Mouse (Mus musculus) forebrain, embryonic 16.5 days (tissue): ENCODE measurements at regions not wholly inside any gene's neighbourhood (a gene's known extent, or its start where the extent isn't known, plus 50 kb on each side); places are given as distances from the start of the nearest gene placed in this dataset.
A peak's percentile ranks its signal among the peaks of the same experiment; 100 is the strongest.

ENCODE experiments used
- ATAC-seq: fragments of 200-750 bp; cut with Nextera tagmentation; 2 replicates; pipeline ENCODE4 v1.8.0; 2017; ENCODE audit warnings: mild to moderate bottlenecking, moderate library complexity
- H3K27ac ChIP-seq: fragments of 300-500 bp; sonication (generic); 2 replicates; pipeline ENCODE4 v1.5.1; 2014; ENCODE audit warnings: low read length, control low read depth
- H3K27me3 ChIP-seq: fragments of 300-500 bp; sonication (generic); replicated peaks from 2 replicates; pipeline ENCODE4 v1.6.1; 2014; ENCODE audit warnings: low read length; ENCODE audit not compliant: control insufficient read depth, insufficient read depth
- H3K36me3 ChIP-seq: fragments of 300-500 bp; sonication (generic); 2 replicates; pipeline ENCODE4 v1.6.1; 2014; ENCODE audit not compliant: control insufficient read depth, insufficient read depth
- H3K4me1 ChIP-seq: fragments of 300-500 bp; sonication (generic); replicated peaks from 2 replicates; pipeline ENCODE4 v1.6.1; 2014; ENCODE audit warnings: low read length; ENCODE audit not compliant: control insufficient read depth, insufficient read depth
- H3K4me2 ChIP-seq: fragments of 300-500 bp; sonication (generic); 2 replicates; pipeline ENCODE4 v1.6.1; 2014; ENCODE audit warnings: mild to moderate bottlenecking, low read length, control low read depth
- H3K4me3 ChIP-seq: fragments of 300-500 bp; sonication (generic); replicated peaks from 2 replicates; pipeline ENCODE4 v1.5.1; 2014; ENCODE audit warnings: mild to moderate bottlenecking, low read length, control low read depth
- H3K9ac ChIP-seq: fragments of 300-500 bp; sonication (generic); replicated peaks from 2 replicates; pipeline ENCODE4 v1.6.1; 2014; ENCODE audit warnings: low read depth, low read length, control low read depth
- H3K9me3 ChIP-seq: fragments of 300-500 bp; sonication (generic); 2 replicates; pipeline ENCODE4 v1.6.1; 2016; ENCODE audit warnings: low read length; ENCODE audit not compliant: control insufficient read depth
- WGBS: fragments of 180-500 bp; shearing (Covaris S2); extraction: QIAGEN DNeasy Blood & Tissue Kit; methylation state at CpG from one replicate; pipeline ENCODE4 v1.1.7; 2014; 5-methylcytosine and 5-hydroxymethylcytosine counted together

GRCm38 (mm10) chr15:39998063-39998462, 136.1 kb upstream of the 9330182O14Rik start:
- Histone ChIP-seq H3K27ac (no peak overlapping the region), H3K4me3 (no peak overlapping the region), H3K9me3 (no peaks in the 10 kb centered on the region), H3K9ac (no peak overlapping the region), H3K36me3 (no peaks in the 10 kb centered on the region), H3K4me2 (no peak overlapping the region), H3K4me1 (no peaks in the 10 kb centered on the region), H3K27me3 (no peaks in the 10 kb centered on the region)
- no peak for ATAC-seq
- WGBS = 76% methylated on average over 5 of the region's 5 CpGs

GRCm38 (mm10) chr15:40000022-40000421, 134.1 kb upstream of the 9330182O14Rik start:
- no peaks in the 10 kb centered on the region for H3K27me3 ChIP-seq
- H3K36me3 ChIP-seq = no peaks in the 10 kb centered on the region
- no peak overlapping the region for H3K27ac ChIP-seq
- H3K4me3 ChIP-seq = no peak overlapping the region
- no peaks in the 10 kb centered on the region for H3K9me3 ChIP-seq
- H3K4me2 ChIP-seq = no peak overlapping the region
- no peaks in the 10 kb centered on the region for H3K4me1 ChIP-seq
- H3K9ac ChIP-seq = no peak overlapping the region
- 78% methylated on average over 5 of the region's 5 CpGs for WGBS
- ATAC-seq = no peak

DNA sequence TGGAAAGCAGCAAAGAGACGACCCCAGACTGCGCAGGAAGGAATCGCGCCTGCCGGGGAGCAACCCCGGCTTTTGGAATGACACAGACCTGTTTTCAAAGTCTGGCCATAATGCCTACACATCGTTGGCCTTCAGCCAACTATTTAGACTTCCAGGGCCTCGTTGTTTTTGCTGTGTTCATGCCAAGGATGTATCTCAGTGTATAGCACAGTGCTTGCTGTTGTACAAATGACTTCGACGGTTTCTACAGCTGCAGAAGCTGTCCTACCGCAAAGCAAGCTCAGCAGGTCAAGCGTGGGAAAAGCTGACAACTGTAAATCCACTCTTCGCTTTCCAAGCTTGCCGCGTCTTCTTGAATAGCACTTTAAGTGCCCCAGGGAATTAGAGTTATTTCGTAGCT, 129.1 kb upstream of the 9330182O14Rik start:
- ATAC-seq = no peak
- H3K27ac ChIP-seq = no peak overlapping the region
- no peaks in the 10 kb centered on the region for H3K36me3 ChIP-seq
- no peaks in the 10 kb centered on the region for H3K27me3 ChIP-seq
- H3K9me3 ChIP-seq = no peaks in the 10 kb centered on the region
- no peak overlapping the region for H3K9ac ChIP-seq
- no peak overlapping the region for H3K4me3 ChIP-seq
- H3K4me2 ChIP-seq = no peak overlapping the region
- WGBS = 72% methylated on average over 16 of the region's 16 CpGs
- H3K4me1 ChIP-seq = no peaks in the 10 kb centered on the region

DNA sequence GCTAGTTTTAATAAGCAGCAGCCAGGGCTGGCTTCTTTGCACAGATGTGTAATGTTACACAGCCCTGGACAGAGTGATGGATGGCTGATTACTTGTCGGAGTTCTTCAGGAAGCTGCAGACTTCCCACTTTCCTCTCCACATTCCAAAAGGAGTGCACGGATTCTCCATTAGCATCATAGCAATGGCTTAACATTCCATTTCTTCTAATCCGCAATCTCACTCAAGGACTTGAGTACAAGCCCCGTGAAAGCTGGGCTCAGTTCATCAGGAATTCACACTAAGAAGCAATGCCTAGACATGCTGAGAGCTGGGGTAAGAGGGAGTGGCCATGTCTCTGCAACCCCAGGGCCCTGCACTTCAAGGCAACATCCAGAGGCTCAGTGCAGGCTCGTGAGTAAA, 126.3 kb upstream of the 9330182O14Rik start:
- ATAC-seq = no peak
- no peaks in the 10 kb centered on the region for H3K36me3 ChIP-seq
- no peaks in the 10 kb centered on the region for H3K27me3 ChIP-seq
- H3K4me3 ChIP-seq = no peak overlapping the region
- H3K9ac ChIP-seq = no peak overlapping the region
- H3K4me1 ChIP-seq = no peaks in the 10 kb centered on the region
- H3K4me2 ChIP-seq = no peak overlapping the region
- H3K9me3 ChIP-seq = no peaks in the 10 kb centered on the region
- no peak overlapping the region for H3K27ac ChIP-seq
- WGBS = 11% methylated on average over 5 of the region's 5 CpGs

DNA sequence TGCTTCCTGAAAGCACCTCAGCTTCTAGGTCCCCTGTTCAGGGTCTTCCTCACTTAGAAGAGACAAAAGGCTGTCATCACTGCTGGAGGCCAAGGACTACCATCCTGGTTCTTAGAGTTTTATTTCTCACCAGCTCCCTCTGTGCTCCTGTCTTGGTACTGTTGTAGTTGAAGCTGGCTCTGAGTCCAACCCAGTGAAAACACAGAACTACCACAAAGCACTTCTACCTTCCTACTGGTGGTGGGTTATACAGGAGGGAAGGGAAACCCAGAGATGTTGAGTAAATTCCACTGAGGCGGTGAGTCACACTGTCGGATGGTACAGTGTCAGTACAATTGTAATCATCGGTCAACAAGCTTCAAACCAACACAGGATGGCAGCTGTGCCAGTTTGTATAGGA, 120.3 kb upstream of the 9330182O14Rik start:
- no peak overlapping the region for H3K27ac ChIP-seq
- no peaks in the 10 kb centered on the region for H3K36me3 ChIP-seq
- H3K4me2 ChIP-seq = no peak overlapping the region
- no peaks in the 10 kb centered on the region for H3K27me3 ChIP-seq
- peaks cover 12% of the 10 kb centered on the region for H3K4me1 ChIP-seq
- no peaks in the 10 kb centered on the region for H3K9me3 ChIP-seq
- H3K4me3 ChIP-seq = no peak overlapping the region
- no peak for ATAC-seq
- WGBS = 95% methylated on average over 3 of the region's 3 CpGs
- H3K9ac ChIP-seq = no peak overlapping the region

DNA sequence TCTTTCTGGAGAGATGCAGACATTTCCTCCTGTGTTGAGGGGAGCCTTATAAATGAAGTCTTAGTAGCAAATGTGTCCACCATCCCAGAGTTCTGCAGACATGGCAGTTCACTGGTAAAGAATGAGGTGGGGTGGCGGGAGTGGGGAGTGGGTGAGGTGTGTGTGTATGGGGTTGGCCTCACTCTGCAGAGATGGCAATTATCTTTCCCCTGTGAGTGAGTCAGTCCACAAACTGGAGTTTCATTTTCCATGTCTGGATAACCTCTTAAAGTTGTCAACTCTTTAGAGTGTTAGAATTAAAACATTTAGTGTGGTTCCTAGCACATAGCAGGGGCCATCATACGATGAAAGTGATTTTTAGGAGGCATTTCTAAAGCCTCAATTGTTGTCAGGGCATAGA, 117.1 kb upstream of the 9330182O14Rik start:
- H3K9ac ChIP-seq = no peak overlapping the region
- H3K27ac ChIP-seq = no peak overlapping the region
- no peak overlapping the region for H3K4me2 ChIP-seq
- no peaks in the 10 kb centered on the region for H3K27me3 ChIP-seq
- no peak overlapping the region for H3K4me3 ChIP-seq
- 83% methylated on average over 2 of the region's 2 CpGs for WGBS
- ATAC-seq = no peak
- H3K9me3 ChIP-seq = no peaks in the 10 kb centered on the region
- H3K36me3 ChIP-seq = no peaks in the 10 kb centered on the region
- H3K4me1 ChIP-seq = peaks cover 13% of the 10 kb centered on the region

GRCm38 (mm10) chr15:40017597-40017996, 116.6 kb upstream of the 9330182O14Rik start:
- ATAC-seq = no peak
- Histone ChIP-seq H3K4me2 (peak overlapping the region; percentile 20), H3K27ac (no peak overlapping the region), H3K9ac (no peak overlapping the region), H3K4me1 (peaks cover 13% of the 10 kb centered on the region), H3K27me3 (no peaks in the 10 kb centered on the region), H3K9me3 (no peaks in the 10 kb centered on the region), H3K4me3 (no peak overlapping the region), H3K36me3 (no peaks in the 10 kb centered on the region)
- WGBS = 11% methylated on average over 6 of the region's 6 CpGs

- Histone ChIP-seq H3K4me2 (peak overlapping the region; percentile 20), H3K27ac (no peak overlapping the region), H3K27me3 (no peaks in the 10 kb centered on the region), H3K9me3 (no peaks in the 10 kb centered on the region), H3K36me3 (no peaks in the 10 kb centered on the region), H3K4me1 (peaks cover 13% of the 10 kb centered on the region), H3K9ac (no peak overlapping the region), H3K4me3 (no peak overlapping the region)
- ATAC-seq = peak; percentile 26
- 8% methylated on average over 12 of the region's 12 CpGs for WGBS
Observed at GRCm38 (mm10) chr15:40018047-40018791, 115.9 kb upstream of the 9330182O14Rik start.

- Histone ChIP-seq H3K36me3 (no peaks in the 10 kb centered on the region), H3K27me3 (no peaks in the 10 kb centered on the region), H3K4me3 (no peak overlapping the region), H3K27ac (no peak overlapping the region), H3K4me1 (peaks cover 13% of the 10 kb centered on the region), H3K9ac (no peak overlapping the region), H3K9me3 (no peaks in the 10 kb centered on the region), H3K4me2 (no peak overlapping the region)
- WGBS = 21% methylated on average over 8 of the region's 8 CpGs
- peak; percentile 73 for ATAC-seq
Observed at GRCm38 (mm10) chr15:40018792-40019151, 115.4 kb upstream of the 9330182O14Rik start.

DNA sequence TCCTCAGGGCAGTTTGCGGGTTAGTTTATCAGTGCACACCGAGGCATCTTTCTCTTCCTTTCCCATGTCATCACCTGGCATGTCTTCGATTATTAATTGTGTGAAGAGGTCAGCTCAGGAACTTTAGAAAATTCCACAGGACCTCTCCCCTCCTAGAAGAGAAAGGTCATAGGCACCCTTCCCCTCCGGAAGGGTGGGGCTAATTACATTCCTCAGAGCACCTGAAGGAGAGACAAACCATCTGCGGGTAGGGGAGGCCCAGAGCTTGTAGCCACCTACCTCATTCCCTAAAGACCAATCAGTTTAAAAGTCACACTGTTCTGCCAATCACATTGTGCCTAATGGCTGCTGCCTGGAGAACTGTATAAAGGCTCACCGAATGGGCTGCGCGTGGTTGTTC, 114.9 kb upstream of the 9330182O14Rik start:
- Histone ChIP-seq H3K9me3 (no peaks in the 10 kb centered on the region), H3K27ac (no peak overlapping the region), H3K36me3 (no peaks in the 10 kb centered on the region), H3K4me2 (no peak overlapping the region), H3K4me3 (no peak overlapping the region), H3K27me3 (no peaks in the 10 kb centered on the region), H3K4me1 (peaks cover 13% of the 10 kb centered on the region), H3K9ac (no peak overlapping the region)
- no peak for ATAC-seq
- WGBS = 80% methylated on average over 8 of the region's 8 CpGs
